Mouse (Mus musculus) gastrocnemius, postnatal 36 days (tissue): Measurements from ENCODE around the gene Trp53bp2. TPM values are rescaled to one million over a fixed set of nuclear protein-coding genes. Genes with fewer than 3 reads are reported as not detected.
A peak's percentile ranks its signal among the peaks of the same experiment; 100 is the strongest.

Experiments
- DNase-seq, 2 experiments: peaks; one replicate each; pipeline ENCODE4 v3.0.0; 2022
- intact Hi-C: fragments of 180-260 bp; cut with DNase I; formaldehyde crosslinking; loops from one replicate; pipeline ENCODE4 v1.15.1; 2025
- total RNA-seq, 2 experiments: library from RNA; stranded (reverse); gene quantifications; 2 replicates each; pipeline ENCODE4 v1.2.3; 2021

Gene Trp53bp2
- total RNA-seq, 2 experiments from 2014 or later = 7.5 to 10.5 TPM

- DNase-seq = no peak
- intact Hi-C loops = no loop called here
Measured at GRCm38 (mm10) chr1:182458556-182458955, 49.6 kb downstream of the Trp53bp2 start.

- intact Hi-C loops = no loop called here
- DNase-seq = no peak
Measured at GRCm38 (mm10) chr1:182459436-182459835, 50.5 kb downstream of the Trp53bp2 start.

- intact Hi-C loops = no loop called here
- DNase-seq = no peak
Measured at GRCm38 (mm10) chr1:182460291-182461244, 51.6 kb downstream of the Trp53bp2 start.

GRCm38 (mm10) chr1:182461261-182461660 lies 52.3 kb downstream of the Trp53bp2 start:
- DNase-seq = no peak
- intact Hi-C loops = no loop called here

GRCm38 (mm10) chr1:182461813-182462212 lies 52.8 kb downstream of the Trp53bp2 start:
- intact Hi-C loops = no loop called here
- DNase-seq = no peak

GRCm38 (mm10) chr1:182465309-182465708 lies 56.3 kb downstream of the Trp53bp2 start:
- intact Hi-C loops = no loop called here
- no peak for DNase-seq

- intact Hi-C loops = no loop called here
- no peak for DNase-seq
Measured at GRCm38 (mm10) chr1:182465978-182466377, 57.0 kb downstream of the Trp53bp2 start.

- intact Hi-C loops = no loop called here
- DNase-seq = no peak
Measured at GRCm38 (mm10) chr1:182475005-182475796, 66.2 kb downstream of the Trp53bp2 start.

GRCm38 (mm10) chr1:182478935-182479334 lies 70.0 kb downstream of the Trp53bp2 start:
- DNase-seq = no peak
- intact Hi-C loops = no loop called here

- intact Hi-C loops = loop anchor here (10.0 kb wide), 1 partner anchor 184 kb away; no protein-coding TSS in a partner anchor
- no peak for DNase-seq
Measured at GRCm38 (mm10) chr1:182481138-182481537, 72.2 kb downstream of the Trp53bp2 start.

GRCm38 (mm10) chr1:182481646-182482295 lies 72.8 kb downstream of the Trp53bp2 start:
- intact Hi-C loops = loop anchor here (10.0 kb wide), 1 partner anchor 183 kb away; no protein-coding TSS in a partner anchor
- DNase-seq = no peak

GRCm38 (mm10) chr1:182482991-182483909 lies 74.3 kb downstream of the Trp53bp2 start:
- intact Hi-C loops = loop anchor here (10.0 kb wide), 1 partner anchor 182 kb away; no protein-coding TSS in a partner anchor
- no peak for DNase-seq

- no peak for DNase-seq
- intact Hi-C loops = loop anchor here (10.0 kb wide), 1 partner anchor 181 kb away; no protein-coding TSS in a partner anchor
Measured at GRCm38 (mm10) chr1:182483910-182484274, 74.9 kb downstream of the Trp53bp2 start.

- intact Hi-C loops = loop anchor here (10.0 kb wide), 1 partner anchor 176 kb away; no protein-coding TSS in a partner anchor
- DNase-seq = no peak
Measured at GRCm38 (mm10) chr1:182488503-182488902, 79.5 kb downstream of the Trp53bp2 start.

GRCm38 (mm10) chr1:182489803-182490452 lies 81.0 kb downstream of the Trp53bp2 start:
- intact Hi-C loops = loop anchor here (1.0 to 10.0 kb wide), 3 partner anchors 27 to 175 kb away; partner anchors contain the start of gene Capn2
- DNase-seq = peak; percentile 90 to 93

GRCm38 (mm10) chr1:182490568-182490967 lies 81.6 kb downstream of the Trp53bp2 start:
- no peak for DNase-seq
- intact Hi-C loops = no loop called here

- intact Hi-C loops = no loop called here
- no peak for DNase-seq
Measured at GRCm38 (mm10) chr1:182491839-182492238, 82.9 kb downstream of the Trp53bp2 start.

GRCm38 (mm10) chr1:182494285-182495145 lies 85.5 kb downstream of the Trp53bp2 start:
- intact Hi-C loops = no loop called here
- DNase-seq = no peak
